Mouse (Mus musculus): Measurements from ENCODE around the gene Igfl3.

Gene Igfl3

GRCm38 (mm10) chr7:18176194-18176593, at the start of gene Igfl3:
TSS of gene Igfl3 (plus strand) at chr7:18176494.
- in situ Hi-C loops (cut with MboI; ENCODE audit: unreplicated experiment in 2 of 2), result no loop called here

GRCm38 (mm10) chr7:18210938-18211337, 34.6 kb downstream of the Igfl3 start:
- in situ Hi-C loops (cut with MboI; ENCODE audit: unreplicated experiment in 2 of 2), result loop anchor here in 1 of 2 experiments (25.0 kb wide), 1 partner anchor 651 kb away; the partner anchor contains the start of gene Pglyrp1

GRCm38 (mm10) chr7:18214699-18215098, 38.4 kb downstream of the Igfl3 start:
- in situ Hi-C loops (cut with MboI; ENCODE audit: unreplicated experiment in 2 of 2), result loop anchor here in 1 of 2 experiments (25.0 kb wide), 1 partner anchor 648 kb away; the partner anchor contains the start of gene Pglyrp1

Data from v-Abl transformed pro-B cells (cell line).